Mouse (Mus musculus) forebrain, embryonic 13.5 days (tissue): ENCODE data around the gene Sik3. TPM values are rescaled to one million over a fixed set of nuclear protein-coding genes. Genes with fewer than 3 reads are reported as not detected.
A peak's percentile ranks its signal among the peaks of the same experiment; 100 is the strongest.

Source experiments
- ATAC-seq: fragments of 200-750 bp; cut with Nextera tagmentation; 2 replicates; pipeline ENCODE4 v1.8.0; 2017
- H3K27ac ChIP-seq: fragments of 300-500 bp; sonication (generic); 2 replicates; pipeline ENCODE4 v1.5.1; 2015; ENCODE audit warnings: inconsistent platforms, mild to moderate bottlenecking, moderate library complexity
- H3K27me3 ChIP-seq: fragments of 300-500 bp; sonication (generic); 2 replicates; pipeline ENCODE4 v1.6.1; 2015; ENCODE audit warnings: mild to moderate bottlenecking, inconsistent platforms
- H3K36me3 ChIP-seq: fragments of 300-500 bp; sonication (generic); 2 replicates; pipeline ENCODE4 v1.6.1; 2015; ENCODE audit warnings: mild to moderate bottlenecking, inconsistent platforms; ENCODE audit not compliant: poor library complexity, severe bottlenecking
- H3K4me1 ChIP-seq: fragments of 300-500 bp; sonication (generic); 2 replicates; pipeline ENCODE4 v1.6.1; 2015; ENCODE audit warnings: inconsistent platforms
- H3K4me2 ChIP-seq: fragments of 300-500 bp; sonication (generic); 2 replicates; pipeline ENCODE4 v1.6.1; 2015; ENCODE audit warnings: inconsistent platforms, mild to moderate bottlenecking, moderate library complexity
- H3K4me3 ChIP-seq: fragments of 300-500 bp; sonication (generic); 2 replicates; pipeline ENCODE4 v1.5.1; 2015; ENCODE audit warnings: mild to moderate bottlenecking, inconsistent platforms
- H3K9ac ChIP-seq: fragments of 300-500 bp; sonication (generic); 2 replicates; pipeline ENCODE4 v1.6.1; 2015; ENCODE audit warnings: mild to moderate bottlenecking, inconsistent platforms
- H3K9me3 ChIP-seq: fragments of 300-500 bp; sonication (generic); replicated peaks from 2 replicates; pipeline ENCODE4 v1.6.1; 2016; ENCODE audit warnings: inconsistent platforms
- WGBS: fragments of 180-500 bp; shearing (Covaris S2); methylation state at CpG from one replicate; pipeline ENCODE4 v1.1.7; 2015; 5-methylcytosine and 5-hydroxymethylcytosine counted together
- polyA plus RNA-seq: library from polyadenylated mRNA; unstranded; fragments of >200 nt; fragmentation: Nextera tagmentation; extraction: Ambion mirVana; gene quantifications from 2 replicates; pipeline ENCODE4 v1.2.1, GENCODE M21; 2015

Gene Sik3
- polyA plus RNA-seq, 1 experiment from 2014 or later: 4.9 TPM

GRCm38 (mm10) chr9:46228491-46228890 lies 215.9 kb downstream of the Sik3 start, which contains the start of gene Apoa1:
Gene Apoa1 (plus strand): TSS chr9:46228580.
- ATAC-seq: no peak
- Histone ChIP-seq H3K36me3 (peaks cover 4% of the 10 kb centered on the region; the same call in 1 of the 2 replicates), H3K4me2 (no peak within 1 kb of the TSS), H3K9me3 (no peaks in the 10 kb centered on the region), H3K27ac (no peak within 1 kb of the TSS), H3K27me3 (0 out of 2 replicates have a peak, but pooled peaks cover 10% of the 10 kb centered on the region), H3K9ac (no peak within 1 kb of the TSS), H3K4me1 (peaks cover 9% of the 10 kb centered on the region; the same call in 1 of the 2 replicates), H3K4me3 (no peak within 1 kb of the TSS)
- WGBS: 77% methylated on average over 9 of the region's 9 CpGs

- no peak overlapping the region for H3K27ac ChIP-seq
- ATAC-seq: peak; percentile 95
- 14% methylated on average over 37 of the region's 37 CpGs for WGBS
Observed at GRCm38 (mm10) chr9:46229573-46230449, 217.2 kb downstream of the Sik3 start.

DNA sequence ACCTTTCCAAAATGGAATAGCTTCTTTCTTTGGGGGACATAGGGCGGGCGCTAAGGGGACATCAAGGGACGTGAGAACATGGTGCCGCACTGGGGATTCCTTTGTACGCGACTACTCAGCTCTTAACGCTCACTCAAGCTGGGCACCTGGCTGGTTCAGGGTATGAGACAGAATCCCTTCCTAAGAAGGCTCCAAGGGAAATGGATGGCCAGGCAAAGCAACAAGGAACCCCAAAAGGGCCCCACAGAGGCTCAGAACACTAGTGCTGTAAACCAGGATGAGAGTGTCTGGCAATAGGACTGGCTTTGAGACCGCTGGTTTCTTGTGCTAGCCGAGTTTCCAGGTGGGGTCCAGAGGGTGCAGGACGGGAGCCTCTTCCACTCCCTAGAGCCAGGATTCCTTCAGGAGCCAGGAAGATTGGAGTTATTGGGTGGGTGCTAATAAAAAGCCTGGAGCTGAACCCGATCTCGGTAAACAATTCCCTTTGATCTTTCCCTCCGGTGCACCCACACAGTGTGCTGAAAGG lies 217.9 kb downstream of the Sik3 start:
- Histone ChIP-seq H3K9me3 (no peaks in the 10 kb centered on the region), H3K9ac (peak overlapping the region; percentile 61), H3K36me3 (no peaks in the 10 kb centered on the region), H3K4me2 (peak overlapping the region; percentile 72), H3K27ac (no peak overlapping the region), H3K4me3 (peak overlapping the region; percentile 42), H3K4me1 (peaks cover 9% of the 10 kb centered on the region; the same call in 1 of the 2 replicates), H3K27me3 (0 out of 2 replicates have a peak, but pooled peaks cover 10% of the 10 kb centered on the region)
- 15% methylated on average over 13 of the region's 13 CpGs for WGBS
- peak; percentile 33; the same call in 1 of the 2 replicates for ATAC-seq

More at GRCm38 (mm10) chr9:46229573-46230449, 217.2 kb downstream of the Sik3 start:
- Histone ChIP-seq H3K9ac (peak overlapping the region; percentile 61), H3K4me1 (peaks cover 9% of the 10 kb centered on the region; the same call in 1 of the 2 replicates), H3K4me2 (peak overlapping the region; percentile 72), H3K9me3 (no peaks in the 10 kb centered on the region), H3K4me3 (peak overlapping the region; percentile 42), H3K27me3 (0 out of 2 replicates have a peak, but pooled peaks cover 10% of the 10 kb centered on the region), H3K36me3 (no peaks in the 10 kb centered on the region)

DNA sequence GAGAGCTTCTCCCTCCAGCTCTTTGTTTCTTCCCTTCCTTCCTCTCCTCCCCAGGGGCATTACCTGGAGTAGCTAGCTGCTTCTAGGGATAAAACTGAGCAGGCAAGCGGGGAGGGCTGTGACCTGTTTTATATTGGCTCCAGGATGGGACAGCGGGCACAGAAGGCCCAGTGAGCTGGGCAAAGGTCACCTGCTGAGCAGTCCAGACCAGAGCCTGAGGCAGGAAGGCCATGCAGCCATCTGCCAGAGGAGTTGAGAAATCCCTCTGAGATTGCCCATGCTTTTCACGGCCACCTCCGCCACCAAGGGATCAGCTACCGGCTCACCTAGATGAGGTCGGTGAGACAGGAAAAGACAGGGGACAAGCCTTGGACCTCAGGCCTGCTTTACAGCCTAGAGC lies 222.6 kb downstream of the Sik3 start:
- no peak overlapping the region for H3K27ac ChIP-seq
- no peaks in the 10 kb centered on the region for H3K9me3 ChIP-seq
- no peak for ATAC-seq
- 0 out of 2 replicates have a peak, but pooled peaks cover 6% of the 10 kb centered on the region for H3K27me3 ChIP-seq
- no peak overlapping the region for H3K9ac ChIP-seq
- H3K36me3 ChIP-seq: no peaks in the 10 kb centered on the region
- H3K4me2 ChIP-seq: no peak overlapping the region
- 85% methylated on average over 6 of the region's 6 CpGs for WGBS
- H3K4me3 ChIP-seq: no peak overlapping the region
- peaks cover 9% of the 10 kb centered on the region; the same call in 1 of the 2 replicates for H3K4me1 ChIP-seq

- no peak within 1 kb of the TSS for H3K27ac ChIP-seq
- H3K4me2 ChIP-seq: no peak within 1 kb of the TSS
- H3K27me3 ChIP-seq: 0 out of 2 replicates have a peak, but pooled peaks cover 6% of the 10 kb centered on the region
- no peaks in the 10 kb centered on the region for H3K9me3 ChIP-seq
- H3K36me3 ChIP-seq: no peaks in the 10 kb centered on the region
- H3K9ac ChIP-seq: no peak within 1 kb of the TSS
- H3K4me3 ChIP-seq: no peak within 1 kb of the TSS
- ATAC-seq: no peak
- peaks cover 6% of the 10 kb centered on the region; the same call in 1 of the 2 replicates for H3K4me1 ChIP-seq
Observed at GRCm38 (mm10) chr9:46235596-46235648, 222.8 kb downstream of the Sik3 start, which contains the start of gene Apoc3. Gene Apoc3 (minus strand): TSS chr9:46235636.

DNA sequence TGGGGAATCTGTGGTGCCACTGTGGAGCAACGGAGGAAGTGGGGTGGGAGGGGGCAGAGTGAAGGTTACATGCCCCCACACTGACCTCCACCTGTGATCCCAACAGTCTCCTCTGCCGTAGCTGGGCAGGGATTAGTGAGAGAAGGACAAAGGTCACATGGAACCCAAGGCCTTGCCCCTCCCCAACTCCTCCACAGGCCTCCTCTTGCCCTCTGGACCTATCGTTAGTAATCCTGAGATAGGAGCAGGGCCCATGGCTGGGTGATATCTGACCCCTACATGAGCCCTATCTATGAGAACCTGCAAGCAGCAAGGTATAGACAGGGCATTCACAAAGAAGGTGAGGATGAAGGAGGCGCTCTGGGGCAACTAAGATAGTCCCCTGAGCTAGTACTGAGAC lies 223.0 kb downstream of the Sik3 start:
- Histone ChIP-seq H3K27ac (no peak overlapping the region), H3K4me3 (no peak overlapping the region), H3K36me3 (no peaks in the 10 kb centered on the region), H3K27me3 (0 out of 2 replicates have a peak, but pooled peaks cover 6% of the 10 kb centered on the region), H3K4me1 (peaks cover 4% of the 10 kb centered on the region; the same call in 1 of the 2 replicates), H3K9ac (no peak overlapping the region), H3K4me2 (no peak overlapping the region), H3K9me3 (no peaks in the 10 kb centered on the region)
- ATAC-seq: no peak
- WGBS: 52% methylated on average over 4 of the region's 4 CpGs

- Histone ChIP-seq H3K36me3 (no peaks in the 10 kb centered on the region), H3K9ac (no peak overlapping the region), H3K4me3 (no peak overlapping the region), H3K27ac (no peak overlapping the region), H3K4me1 (no peaks in the 10 kb centered on the region), H3K27me3 (no peaks in the 10 kb centered on the region), H3K9me3 (no peaks in the 10 kb centered on the region), H3K4me2 (no peak overlapping the region)
- WGBS: 91% methylated on average over 7 of the region's 7 CpGs
- no peak for ATAC-seq
Observed at GRCm38 (mm10) chr9:46238850-46239249, 226.2 kb downstream of the Sik3 start.

- Histone ChIP-seq H3K9me3 (no peaks in the 10 kb centered on the region), H3K27me3 (no peaks in the 10 kb centered on the region), H3K4me3 (no peak within 1 kb of the TSS), H3K27ac (no peak within 1 kb of the TSS), H3K36me3 (no peaks in the 10 kb centered on the region), H3K4me2 (no peak within 1 kb of the TSS), H3K4me1 (no peaks in the 10 kb centered on the region), H3K9ac (no peak within 1 kb of the TSS)
- WGBS: 70% methylated on average over 7 of the region's 7 CpGs
- ATAC-seq: no peak
Observed at GRCm38 (mm10) chr9:46240526-46241153, 228.0 kb downstream of the Sik3 start, which contains the start of gene Apoa4. Gene Apoa4 (plus strand): TSS chr9:46240696.

- 80% methylated on average over 2 of the region's 2 CpGs for WGBS
Observed at GRCm38 (mm10) chr9:46241818-46242217, 229.2 kb downstream of the Sik3 start.

GRCm38 (mm10) chr9:46243122-46243521 lies 230.5 kb downstream of the Sik3 start:
- no peak overlapping the region for H3K4me3 ChIP-seq
- H3K9ac ChIP-seq: no peak overlapping the region
- no peaks in the 10 kb centered on the region for H3K9me3 ChIP-seq
- 68% methylated on average over 4 of the region's 4 CpGs for WGBS
- no peak for ATAC-seq
- H3K27me3 ChIP-seq: no peaks in the 10 kb centered on the region
- no peaks in the 10 kb centered on the region for H3K4me1 ChIP-seq
- no peaks in the 10 kb centered on the region for H3K36me3 ChIP-seq
- H3K4me2 ChIP-seq: no peak overlapping the region
- no peak overlapping the region for H3K27ac ChIP-seq

More at GRCm38 (mm10) chr9:46241818-46242217, 229.2 kb downstream of the Sik3 start:
- Histone ChIP-seq H3K4me2 (no peak overlapping the region), H3K4me3 (no peak overlapping the region), H3K27ac (no peak overlapping the region), H3K27me3 (no peaks in the 10 kb centered on the region), H3K36me3 (no peaks in the 10 kb centered on the region), H3K9ac (no peak overlapping the region), H3K4me1 (no peaks in the 10 kb centered on the region), H3K9me3 (no peaks in the 10 kb centered on the region)
- no peak for ATAC-seq

GRCm38 (mm10) chr9:46243584-46243983 lies 231.0 kb downstream of the Sik3 start:
- no peaks in the 10 kb centered on the region for H3K36me3 ChIP-seq
- H3K27ac ChIP-seq: no peak overlapping the region
- ATAC-seq: no peak
- H3K4me2 ChIP-seq: no peak overlapping the region
- no peaks in the 10 kb centered on the region for H3K4me1 ChIP-seq
- no peaks in the 10 kb centered on the region for H3K9me3 ChIP-seq
- 49% methylated on average over 8 of the region's 8 CpGs for WGBS
- no peak overlapping the region for H3K4me3 ChIP-seq
- no peak overlapping the region for H3K9ac ChIP-seq
- no peaks in the 10 kb centered on the region for H3K27me3 ChIP-seq

- no peaks in the 10 kb centered on the region; the same call in 1 of the 2 replicates for H3K27me3 ChIP-seq
- H3K9ac ChIP-seq: no peak overlapping the region
- no peak overlapping the region for H3K4me2 ChIP-seq
- H3K4me1 ChIP-seq: no peaks in the 10 kb centered on the region
- H3K4me3 ChIP-seq: no peak overlapping the region
- H3K9me3 ChIP-seq: no peaks in the 10 kb centered on the region
- H3K27ac ChIP-seq: no peak overlapping the region
- no peaks in the 10 kb centered on the region for H3K36me3 ChIP-seq
- peak; percentile 70; the same call in 1 of the 2 replicates for ATAC-seq
- 26% methylated on average over 11 of the region's 11 CpGs for WGBS
Observed at GRCm38 (mm10) chr9:46246752-46247324, 234.2 kb downstream of the Sik3 start.
